ENCODE assay signal across 13 mouse cellular contexts in the genomic region with DNA sequence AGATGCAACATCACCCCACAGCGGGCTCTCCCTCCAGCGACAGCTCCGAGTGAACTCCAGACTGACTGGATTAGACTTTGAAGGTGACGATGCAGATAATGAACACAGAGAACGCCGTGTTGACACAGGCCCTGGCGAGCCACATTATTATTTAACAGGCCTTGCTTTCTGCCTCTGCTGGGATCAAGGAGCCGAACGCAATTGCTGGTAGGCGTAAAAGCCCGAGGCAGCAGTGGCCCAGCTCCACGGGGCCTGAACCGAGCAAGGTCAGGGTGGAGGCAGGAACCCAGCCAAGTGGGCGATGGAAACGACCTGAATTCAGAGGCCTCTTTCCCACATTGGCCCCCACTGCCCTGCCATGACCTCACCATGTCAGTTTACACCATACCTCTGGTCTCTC.
DNase-seq lines count a peak whose midpoint lies in the region; ATAC-seq and TF ChIP-seq lines count a peak whose summit lies in the region.
"Had no signal": no experiment of that assay in that cellular context is flagged by ENCODE, and none has a peak within 500 bp of the region (broad histone marks: within the 10 kb centered on the region; RNA-seq: fewer than 3 reads in every experiment).

No protein-coding gene starts in this region.

- H3K4me2 ChIP-seq in heart, embryonic 14.5 days (ENCODE audit: low read length) = no peak overlapping the region
- H3K4me2 ChIP-seq in hindbrain, postnatal 0 days (ENCODE audit: low read depth, low read length) = no peak overlapping the region
- no peak overlapping the region for H3K4me2 ChIP-seq in midbrain, embryonic 13.5 days (replicated peaks)
- H3K4me2 ChIP-seq: lung, embryonic 14.5 days had no signal

- H3K9me3 ChIP-seq in heart, embryonic 14.5 days (ENCODE audit: control insufficient read depth, low read length) = no peaks in the 10 kb centered on the region
- no peaks in the 10 kb centered on the region for H3K9me3 ChIP-seq in hindbrain, postnatal 0 days (ENCODE audit: low read length)
- no peaks in the 10 kb centered on the region for H3K9me3 ChIP-seq in midbrain, embryonic 13.5 days

- H3K4me3 ChIP-seq in heart, embryonic 14.5 days (ENCODE audit: control insufficient read depth in 1 of 2, insufficient read depth in 1 of 2, low read depth in 1 of 2, low read length in 2 of 2) = no peak overlapping the region
- H3K4me3 ChIP-seq in hindbrain, postnatal 0 days (ENCODE audit: low read length) = no peak overlapping the region
- H3K4me3 ChIP-seq in midbrain, embryonic 13.5 days (replicated peaks) = no peak overlapping the region
- H3K4me3 ChIP-seq: myocyte had no signal

- no peak for TF ChIP-seq CTCF in brain, embryonic 14.5 days (IDR thresholded peaks at IDR 0.05; ENCODE audit: borderline replicate concordance, extremely low read depth, insufficient read depth, insufficient read length)
- TF ChIP-seq CTCF in hindbrain, postnatal 0 days (IDR thresholded peaks at IDR 0.05; ENCODE audit: low read depth) = no peak

- H3K27ac ChIP-seq in heart, embryonic 14.5 days (replicated peaks in 1 of 2; ENCODE audit: control insufficient read depth in 1 of 2, insufficient read depth in 1 of 2, low read depth in 2 of 2, low read length in 2 of 2) = no peak overlapping the region
- no peak overlapping the region for H3K27ac ChIP-seq in hindbrain, postnatal 0 days
- H3K27ac ChIP-seq in midbrain, embryonic 13.5 days = peak overlapping the region; percentile 82

- peak overlapping the region; percentile 30; the same call in 1 of the 2 replicates for H3K9ac ChIP-seq in heart, embryonic 14.5 days (ENCODE audit: low read length)
- no peak overlapping the region for H3K9ac ChIP-seq in hindbrain, postnatal 0 days (replicated peaks; ENCODE audit: low read length)
- H3K9ac ChIP-seq in midbrain, embryonic 13.5 days (replicated peaks) = 0 out of 2 replicates have a peak overlapping the region, but pooled peaks have one; percentile 10
- H3K9ac ChIP-seq: lung, embryonic 14.5 days had no signal

- DNase-seq in heart, adult 11 months = no peak
- peak; percentile 78 for DNase-seq in brain, embryonic 14.5 days (ENCODE audit: low read depth)
- DNase-seq in hindbrain, postnatal 0 days (ENCODE audit: low spot score) = peak; percentile 27
- DNase-seq in B cell, adult 2 months = no peak
- DNase-seq in heart, adult 18-20 months = no peak
- DNase-seq: adrenal gland, adult 8-10 months; cerebellum, adult 8-10 months; gastrocnemius, postnatal 10 days; lung, embryonic 14.5 days had no signal

- no peaks in the 10 kb centered on the region for H3K27me3 ChIP-seq in heart, embryonic 14.5 days (ENCODE audit: control insufficient read depth, insufficient read depth, low read length)
- H3K27me3 ChIP-seq in hindbrain, postnatal 0 days (ENCODE audit: insufficient read depth, low read length) = no peaks in the 10 kb centered on the region
- no peaks in the 10 kb centered on the region for H3K27me3 ChIP-seq in midbrain, embryonic 13.5 days

- peaks cover 5 to 8% of the 10 kb centered on the region in 2 experiments; a peak in 3 of 4 replicates for H3K4me1 ChIP-seq in heart, embryonic 14.5 days (ENCODE audit: control insufficient read depth in 2 of 2, insufficient read depth in 2 of 2, low read length in 2 of 2)
- H3K4me1 ChIP-seq in hindbrain, postnatal 0 days (ENCODE audit: insufficient read depth, low read length) = no peaks in the 10 kb centered on the region
- peaks cover 72% of the 10 kb centered on the region for H3K4me1 ChIP-seq in midbrain, embryonic 13.5 days (replicated peaks)

- TF ChIP-seq POLR2A in brain, embryonic 14.5 days (IDR thresholded peaks at IDR 0.05; ENCODE audit: borderline replicate concordance, extremely low read depth, insufficient read depth, insufficient read length, poor library complexity, severe bottlenecking) = no peak

- H3K36me3 ChIP-seq in heart, embryonic 14.5 days (ENCODE audit: control insufficient read depth, insufficient read depth, low read length) = peaks cover 38% of the 10 kb centered on the region
- H3K36me3 ChIP-seq in hindbrain, postnatal 0 days (ENCODE audit: insufficient read depth, low read length) = peaks cover 14% of the 10 kb centered on the region
- peaks cover 52% of the 10 kb centered on the region for H3K36me3 ChIP-seq in midbrain, embryonic 13.5 days

- ATAC-seq in heart, embryonic 14.5 days (ENCODE audit: insufficient number of reproducible peaks, insufficient read depth, low FRiP score, low read depth) = no peak
- no peak for ATAC-seq in hindbrain, postnatal 0 days
- peak; percentile 53 for ATAC-seq in midbrain, embryonic 13.5 days
- ATAC-seq in megakaryocyte, adult 5-6 weeks (ENCODE audit: poor library complexity, severe bottlenecking) = no peak

- WGBS in heart, embryonic 14.5 days = 33% methylated on average over 15 of the region's 15 CpGs
- 22% methylated on average over 15 of the region's 15 CpGs for WGBS in hindbrain, postnatal 0 days
- 17% methylated on average over 15 of the region's 15 CpGs for WGBS in midbrain, embryonic 13.5 days

Comparison
In these comparisons a context has a peak if more than half of its experiments do, and no peak if none do; other contexts are left out.
1. DNase-seq: peak in brain, embryonic 14.5 days (single experiment) and hindbrain, postnatal 0 days (single experiment); none in heart, adult 11 months (single experiment), B cell, adult 2 months (0 of 2) and heart, adult 18-20 months (0 of 2).